Mouse (Mus musculus) lung, postnatal 0 days (tissue): ENCODE measurements at regions not wholly inside any gene's neighbourhood (a gene's known extent, or its start where the extent isn't known, plus 50 kb on each side); places are given as distances from the start of the nearest gene placed in this dataset.

ENCODE experiments used
- CTCF ChIP-seq: IDR thresholded peaks from 2 replicates; pipeline ENCODE4 v1.5.1; 2016; ENCODE audit warnings: antibody characterized with exemption, mild to moderate bottlenecking
- EP300 ChIP-seq: IDR thresholded peaks from 2 replicates; pipeline ENCODE4 v1.6.1; 2016; ENCODE audit warnings: antibody characterized with exemption, mild to moderate bottlenecking, control low read depth

DNA sequence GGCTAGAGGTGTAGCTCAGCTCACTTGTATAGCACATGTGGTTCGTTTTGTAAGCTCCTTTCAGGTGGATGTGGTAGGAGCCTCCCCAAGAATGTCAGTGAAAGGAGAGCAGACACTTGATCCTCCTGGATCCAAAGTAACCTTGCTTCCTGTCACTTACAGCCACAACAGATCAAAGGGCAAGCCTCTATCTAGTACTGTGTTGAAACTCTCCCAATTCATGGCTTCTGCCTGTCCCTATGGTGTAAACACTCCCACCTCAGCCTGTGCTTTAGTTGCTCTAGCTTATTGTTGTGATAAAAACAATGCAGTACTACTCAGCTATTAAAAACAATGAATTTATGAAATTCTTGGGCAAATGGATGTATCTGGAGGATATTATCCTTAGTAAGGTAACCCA, 95.8 kb downstream of the Kcnk1 start:
- no peak for TF ChIP-seq CTCF
- TF ChIP-seq EP300, result no peak
